Comparison of ENCODE assay signal across 19 mouse cellular contexts in the genomic region with DNA sequence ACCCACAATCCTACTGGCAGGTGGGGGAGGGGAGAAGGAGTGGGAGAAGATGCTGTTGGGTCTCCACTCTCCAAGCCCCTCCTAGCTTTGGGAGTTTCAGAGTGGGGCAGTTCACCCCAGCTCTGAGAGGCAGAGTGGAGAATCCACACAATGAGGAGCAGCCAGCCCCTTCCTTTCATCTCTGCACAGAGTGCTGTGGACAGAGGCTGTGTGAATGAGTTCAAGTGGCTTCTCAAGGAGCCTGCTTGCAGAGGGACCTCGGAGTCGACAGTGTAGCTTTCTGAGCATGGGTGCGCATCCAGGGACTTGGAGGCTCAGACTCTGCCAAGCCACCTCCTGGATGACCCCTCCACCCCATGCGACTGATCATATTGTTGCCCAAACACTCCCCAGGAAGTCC.
A peak's percentile ranks its signal among the peaks of the same experiment; 100 is the strongest.
DNase-seq lines count a peak whose midpoint lies in the region; ATAC-seq and TF ChIP-seq lines count a peak whose summit lies in the region.
"Had no signal": no experiment of that assay in that cellular context is flagged by ENCODE, and none has a peak within 500 bp of the region (broad histone marks: within the 10 kb centered on the region; RNA-seq: fewer than 3 reads in every experiment).

No protein-coding gene starts in this region.

- 56% methylated on average over 4 of the region's 4 CpGs for WGBS in forebrain, embryonic 13.5 days
- 53% methylated on average over 4 of the region's 4 CpGs for WGBS in forebrain, postnatal 0 days
- WGBS in hindbrain, embryonic 13.5 days = 69% methylated on average over 4 of the region's 4 CpGs
- 65% methylated on average over 4 of the region's 4 CpGs for WGBS in hindbrain, embryonic 12.5 days
- WGBS in midbrain, embryonic 10.5 days = 57% methylated on average over 4 of the region's 4 CpGs
- WGBS in midbrain, postnatal 0 days = 64% methylated on average over 4 of the region's 4 CpGs

- no peak for DNase-seq in forebrain, postnatal 0 days
- peak; percentile 12 for DNase-seq in midbrain, embryonic 10.5 days (ENCODE audit: low spot score)
- no peak for DNase-seq in midbrain, postnatal 0 days (ENCODE audit: low spot score)
- no peak for DNase-seq in left cerebral cortex, adult 2 months (ENCODE audit: extremely low spot score in 1 of 2, low spot score in 2 of 2)
- DNase-seq: adrenal gland, postnatal 14 days; cerebellum, adult 18-20 months; cerebellum, adult 9-11 months; cerebellum, postnatal 36 days; gastrocnemius, adult 2 months; gastrocnemius, postnatal 25 days; kidney, adult 11 months had no signal

- no peaks in the 10 kb centered on the region for H3K36me3 ChIP-seq in forebrain, embryonic 13.5 days (ENCODE audit: poor library complexity, severe bottlenecking)
- H3K36me3 ChIP-seq in forebrain, postnatal 0 days (ENCODE audit: insufficient read depth) = no peaks in the 10 kb centered on the region
- no peaks in the 10 kb centered on the region for H3K36me3 ChIP-seq in hindbrain, embryonic 13.5 days
- no peaks in the 10 kb centered on the region for H3K36me3 ChIP-seq in hindbrain, embryonic 12.5 days
- H3K36me3 ChIP-seq in midbrain, embryonic 10.5 days = no peaks in the 10 kb centered on the region
- H3K36me3 ChIP-seq in midbrain, postnatal 0 days (ENCODE audit: insufficient read depth, low read length) = no peaks in the 10 kb centered on the region
- H3K36me3 ChIP-seq: heart, embryonic 12.5 days; hindbrain, embryonic 15.5 days had no signal

- ATAC-seq in forebrain, embryonic 13.5 days = no peak
- ATAC-seq in forebrain, postnatal 0 days = no peak
- no peak for ATAC-seq in hindbrain, embryonic 13.5 days (ENCODE audit: low FRiP score)
- no peak for ATAC-seq in hindbrain, embryonic 12.5 days (ENCODE audit: low FRiP score)
- no peak for ATAC-seq in midbrain, postnatal 0 days (ENCODE audit: low FRiP score)
- ATAC-seq: activated CD4-positive, CD25-positive, alpha-beta regulatory T cell, adult 4 months; Patski had no signal

- no peak overlapping the region for H3K4me3 ChIP-seq in forebrain, embryonic 13.5 days
- no peak overlapping the region for H3K4me3 ChIP-seq in forebrain, postnatal 0 days (ENCODE audit: low read depth, low read length)
- no peak overlapping the region for H3K4me3 ChIP-seq in hindbrain, embryonic 13.5 days
- no peak overlapping the region for H3K4me3 ChIP-seq in hindbrain, embryonic 12.5 days
- no peak overlapping the region for H3K4me3 ChIP-seq in midbrain, embryonic 10.5 days
- H3K4me3 ChIP-seq in midbrain, postnatal 0 days (ENCODE audit: low read depth, low read length) = no peak overlapping the region
- H3K4me3 ChIP-seq in left cerebral cortex, adult 2 months = no peak overlapping the region
- H3K4me3 ChIP-seq: gastrocnemius, adult 2 months; heart, embryonic 12.5 days; hindbrain, embryonic 15.5 days had no signal

- H3K9ac ChIP-seq in forebrain, embryonic 13.5 days = peak overlapping the region; percentile 2; the same call in 1 of the 2 replicates
- H3K9ac ChIP-seq in forebrain, postnatal 0 days = no peak overlapping the region
- H3K9ac ChIP-seq in hindbrain, embryonic 13.5 days = no peak overlapping the region
- no peak overlapping the region for H3K9ac ChIP-seq in hindbrain, embryonic 12.5 days
- H3K9ac ChIP-seq in midbrain, postnatal 0 days (replicated peaks; ENCODE audit: low read length, poor library complexity, severe bottlenecking) = no peak overlapping the region
- H3K9ac ChIP-seq: heart, embryonic 12.5 days; hindbrain, embryonic 15.5 days had no signal

- intact Hi-C loops in left cerebral cortex, adult 2 months (cut with DNase I) = no loop called here

- no peak overlapping the region for H3K4me2 ChIP-seq in forebrain, embryonic 13.5 days
- no peak overlapping the region for H3K4me2 ChIP-seq in forebrain, postnatal 0 days (ENCODE audit: low read depth)
- no peak overlapping the region for H3K4me2 ChIP-seq in hindbrain, embryonic 13.5 days
- H3K4me2 ChIP-seq in hindbrain, embryonic 12.5 days (replicated peaks) = no peak overlapping the region
- no peak overlapping the region for H3K4me2 ChIP-seq in midbrain, postnatal 0 days (ENCODE audit: low read depth, low read length, poor library complexity, severe bottlenecking)
- H3K4me2 ChIP-seq: heart, embryonic 12.5 days; hindbrain, embryonic 15.5 days had no signal

- H3K27ac ChIP-seq in forebrain, embryonic 13.5 days = peak overlapping the region; percentile 44; the same call in 1 of the 2 replicates
- H3K27ac ChIP-seq in forebrain, postnatal 0 days (ENCODE audit: low read depth, low read length) = no peak overlapping the region
- H3K27ac ChIP-seq in hindbrain, embryonic 13.5 days = 0 out of 2 replicates have a peak overlapping the region, but pooled peaks have one; percentile 4
- no peak overlapping the region for H3K27ac ChIP-seq in hindbrain, embryonic 12.5 days
- peak overlapping the region; percentile 57 for H3K27ac ChIP-seq in midbrain, embryonic 10.5 days (replicated peaks)
- H3K27ac ChIP-seq in midbrain, postnatal 0 days (ENCODE audit: low read depth, low read length) = no peak overlapping the region
- H3K27ac ChIP-seq in left cerebral cortex, adult 2 months = no peak overlapping the region
- H3K27ac ChIP-seq: gastrocnemius, adult 2 months; hindbrain, embryonic 15.5 days had no signal

- no peaks in the 10 kb centered on the region for H3K9me3 ChIP-seq in forebrain, embryonic 13.5 days (replicated peaks)
- H3K9me3 ChIP-seq in forebrain, postnatal 0 days (ENCODE audit: low read length) = no peaks in the 10 kb centered on the region
- no peaks in the 10 kb centered on the region for H3K9me3 ChIP-seq in hindbrain, embryonic 13.5 days
- no peaks in the 10 kb centered on the region for H3K9me3 ChIP-seq in hindbrain, embryonic 12.5 days (replicated peaks)
- H3K9me3 ChIP-seq in midbrain, embryonic 10.5 days (replicated peaks) = no peaks in the 10 kb centered on the region
- H3K9me3 ChIP-seq in midbrain, postnatal 0 days (ENCODE audit: low read length) = no peaks in the 10 kb centered on the region
- H3K9me3 ChIP-seq: hindbrain, embryonic 15.5 days had no signal

- no peak for TF ChIP-seq CTCF in forebrain, postnatal 0 days (IDR thresholded peaks at IDR 0.05; ENCODE audit: low read depth)
- no peak for TF ChIP-seq CTCF in midbrain, postnatal 0 days (IDR thresholded peaks at IDR 0.05)
- no peak for TF ChIP-seq CTCF in left cerebral cortex, adult 2 months (IDR thresholded peaks at IDR 0.05)

- peaks cover 44% of the 10 kb centered on the region for H3K4me1 ChIP-seq in forebrain, embryonic 13.5 days
- peaks cover 17% of the 10 kb centered on the region for H3K4me1 ChIP-seq in forebrain, postnatal 0 days (ENCODE audit: insufficient read depth)
- H3K4me1 ChIP-seq in hindbrain, embryonic 13.5 days (replicated peaks) = peaks cover 65% of the 10 kb centered on the region
- peaks cover 34% of the 10 kb centered on the region for H3K4me1 ChIP-seq in hindbrain, embryonic 12.5 days
- H3K4me1 ChIP-seq in midbrain, embryonic 10.5 days = peaks cover 58% of the 10 kb centered on the region
- H3K4me1 ChIP-seq in midbrain, postnatal 0 days (ENCODE audit: insufficient read depth, low read length) = peaks cover 19% of the 10 kb centered on the region

- H3K27me3 ChIP-seq in forebrain, embryonic 13.5 days = no peaks in the 10 kb centered on the region
- H3K27me3 ChIP-seq in forebrain, postnatal 0 days (ENCODE audit: insufficient read depth, low read length) = no peaks in the 10 kb centered on the region
- H3K27me3 ChIP-seq in hindbrain, embryonic 13.5 days = 0 out of 2 replicates have a peak, but pooled peaks cover 2% of the 10 kb centered on the region
- H3K27me3 ChIP-seq in hindbrain, embryonic 12.5 days = no peaks in the 10 kb centered on the region
- H3K27me3 ChIP-seq in midbrain, embryonic 10.5 days (ENCODE audit: low read depth, poor library complexity, severe bottlenecking) = peaks cover 13% of the 10 kb centered on the region
- no peaks in the 10 kb centered on the region for H3K27me3 ChIP-seq in midbrain, postnatal 0 days (ENCODE audit: insufficient read depth, low read length)
- H3K27me3 ChIP-seq: CH12.LX; hindbrain, embryonic 15.5 days had no signal

Comparison
In these comparisons a context has a peak if more than half of its experiments do, and no peak if none do; other contexts are left out.
1. H3K27ac ChIP-seq: peak in forebrain, embryonic 13.5 days (single experiment), hindbrain, embryonic 13.5 days (single experiment) and midbrain, embryonic 10.5 days (single experiment); none in forebrain, postnatal 0 days (single experiment), hindbrain, embryonic 12.5 days (single experiment), midbrain, postnatal 0 days (single experiment) and left cerebral cortex, adult 2 months (single experiment).